Mouse (Mus musculus): ENCODE data around the gene Lsm6.

The Lsm6 gene

DNA sequence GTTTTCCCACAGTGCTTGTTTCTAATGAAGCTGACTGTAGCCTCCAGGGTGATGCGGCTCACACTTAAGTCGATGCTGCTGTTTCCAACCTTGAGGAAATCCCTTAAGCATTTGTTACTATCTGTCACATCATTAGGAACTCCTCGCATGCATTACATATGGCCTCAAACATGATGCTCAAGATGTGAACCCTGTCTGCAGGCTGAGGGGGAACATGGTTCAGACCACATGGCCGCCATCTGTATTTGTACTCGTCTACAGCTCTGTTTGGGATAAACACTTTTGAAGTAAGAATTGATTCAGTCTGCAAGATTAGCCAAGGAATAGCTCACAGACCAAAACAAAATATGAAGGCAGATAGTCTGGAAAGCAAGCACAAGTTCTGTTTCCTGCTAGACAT is 14.9 kb downstream of the Lsm6 start:
- no peak for DNase-seq (ENCODE audit: low spot score in 2 of 2)

DNA sequence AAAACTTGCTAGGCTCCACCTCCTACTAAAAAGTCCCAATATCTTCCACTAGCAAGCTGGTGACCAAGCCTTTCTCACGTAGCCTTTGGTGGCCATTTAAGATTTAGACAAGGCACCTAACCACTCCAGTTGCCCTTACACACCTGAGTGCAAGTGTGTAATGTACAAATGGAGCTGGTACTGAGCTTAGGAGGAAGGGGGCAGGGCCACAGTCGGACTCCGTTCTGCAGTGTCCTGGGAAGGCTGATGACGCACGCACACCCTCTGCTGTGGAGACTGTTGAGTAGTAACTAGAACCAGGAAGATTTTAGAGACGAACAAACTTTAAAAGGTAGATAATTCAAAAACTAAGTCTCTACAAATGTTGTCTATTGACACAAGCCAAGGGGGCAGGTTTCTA is 19.7 kb downstream of the Lsm6 start:
- no peak for DNase-seq (ENCODE audit: low spot score in 2 of 2)

- DNase-seq (ENCODE audit: low spot score in 2 of 2) = no peak
Observed at GRCm38 (mm10) chr8:78798671-78799070, 22.3 kb downstream of the Lsm6 start.

GRCm38 (mm10) chr8:78797985-78798384 is 23.0 kb downstream of the Lsm6 start:
- no peak for DNase-seq (ENCODE audit: low spot score in 2 of 2)

- DNase-seq (ENCODE audit: low spot score in 2 of 2) = no peak
Observed at GRCm38 (mm10) chr8:78793231-78793630, 27.7 kb downstream of the Lsm6 start.

DNA sequence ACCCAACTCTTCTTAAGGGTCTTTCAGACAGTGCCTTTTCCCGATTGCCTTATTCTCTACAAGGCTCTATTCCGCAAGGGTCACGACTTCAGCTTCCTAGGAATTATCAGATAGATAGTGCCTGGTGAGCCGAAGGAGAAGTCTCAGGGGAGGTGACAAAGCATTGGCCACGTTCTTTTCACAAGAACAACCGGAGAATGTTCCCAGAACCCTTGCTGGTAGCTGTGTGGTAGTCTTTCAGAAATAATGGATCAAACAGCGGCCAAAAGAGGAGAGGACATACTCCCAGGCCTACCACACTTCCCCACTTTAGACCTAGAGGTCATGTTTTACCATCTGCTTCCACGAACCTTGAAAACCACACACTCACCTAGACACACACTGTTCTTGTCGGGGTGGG is 44.1 kb downstream of the Lsm6 start:
- no peak for DNase-seq (ENCODE audit: low spot score in 2 of 2)

DNA sequence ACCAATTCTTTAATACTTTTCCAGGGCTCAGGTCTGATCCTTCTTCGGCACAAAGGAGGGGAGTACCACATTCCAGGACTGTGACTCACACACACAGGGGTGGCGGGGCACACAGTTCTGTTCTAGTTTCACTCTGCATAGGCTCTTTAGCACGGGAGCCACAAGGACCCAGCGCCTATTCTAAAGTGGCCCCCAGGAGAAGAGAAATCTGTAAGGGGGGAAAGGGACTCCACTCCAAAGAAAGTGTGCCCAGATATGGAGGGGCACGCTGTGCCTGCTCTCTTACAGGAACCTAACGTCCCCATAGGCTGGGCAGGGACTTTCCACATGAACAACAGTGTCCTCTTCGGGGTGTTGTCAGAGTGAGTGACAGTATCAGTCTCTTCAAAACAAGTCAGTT is 49.7 kb downstream of the Lsm6 start:
- DNase-seq (ENCODE audit: low spot score in 2 of 2) = no peak

DNA sequence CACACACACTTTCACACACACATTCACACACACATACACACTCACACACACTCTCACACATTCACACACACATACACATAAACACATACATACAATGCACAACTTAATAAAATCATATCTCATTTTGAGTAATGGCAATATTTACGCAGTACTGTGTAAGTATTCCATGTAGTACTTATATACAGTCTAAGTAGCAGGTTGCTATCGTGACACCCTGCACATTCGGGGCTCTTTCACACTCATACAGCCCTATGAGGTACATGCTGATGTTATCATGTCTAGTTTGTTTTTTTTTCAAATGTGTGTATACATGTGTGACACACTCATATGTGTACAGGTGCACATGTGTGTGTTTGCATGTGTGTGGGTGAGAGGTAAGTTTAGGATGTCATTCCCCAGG is 50.4 kb downstream of the Lsm6 start:
- DNase-seq (ENCODE audit: low spot score in 2 of 2) = no peak

DNA sequence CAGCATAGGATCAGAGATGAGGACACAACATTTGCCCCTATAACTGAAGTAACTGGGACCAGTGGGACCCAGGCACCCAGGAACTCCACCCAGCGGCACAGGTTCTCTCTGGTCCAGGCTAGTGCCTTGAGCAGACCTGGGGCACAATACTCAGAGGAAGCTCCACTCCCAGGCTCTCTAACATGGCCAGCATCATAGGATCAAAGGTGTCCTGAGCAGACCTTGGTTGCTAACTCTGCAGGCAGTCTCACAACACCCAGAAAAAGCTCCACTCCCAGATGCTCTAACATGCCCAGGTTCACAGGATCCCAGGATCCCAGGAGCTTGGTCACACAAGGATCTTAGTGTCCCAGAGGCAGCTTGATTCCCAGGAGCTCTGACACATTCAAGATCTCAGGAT is 55.4 kb downstream of the Lsm6 start:
- DNase-seq (ENCODE audit: low spot score in 2 of 2) = no peak

GRCm38 (mm10) chr8:78764976-78765375 is 56.0 kb downstream of the Lsm6 start:
- no peak for DNase-seq (ENCODE audit: low spot score in 2 of 2)

GRCm38 (mm10) chr8:78759139-78759538 is 61.8 kb downstream of the Lsm6 start:
- DNase-seq (ENCODE audit: low spot score in 2 of 2) = no peak

- DNase-seq (ENCODE audit: low spot score in 2 of 2) = peak in 1 of 2 experiments; percentile 51
Observed at GRCm38 (mm10) chr8:78754986-78755385, 66.0 kb downstream of the Lsm6 start.
